Mouse (Mus musculus): Measurements from ENCODE around the gene Abcb9. TPM values are rescaled to one million over a fixed set of nuclear protein-coding genes. Genes with fewer than 3 reads are reported as not detected.
A peak's percentile ranks its signal among the peaks of the same experiment; 100 is the strongest.

Gene Abcb9
- total RNA-seq, 2 experiments from 2014 or later: 55.0 to 57.3 TPM

DNA sequence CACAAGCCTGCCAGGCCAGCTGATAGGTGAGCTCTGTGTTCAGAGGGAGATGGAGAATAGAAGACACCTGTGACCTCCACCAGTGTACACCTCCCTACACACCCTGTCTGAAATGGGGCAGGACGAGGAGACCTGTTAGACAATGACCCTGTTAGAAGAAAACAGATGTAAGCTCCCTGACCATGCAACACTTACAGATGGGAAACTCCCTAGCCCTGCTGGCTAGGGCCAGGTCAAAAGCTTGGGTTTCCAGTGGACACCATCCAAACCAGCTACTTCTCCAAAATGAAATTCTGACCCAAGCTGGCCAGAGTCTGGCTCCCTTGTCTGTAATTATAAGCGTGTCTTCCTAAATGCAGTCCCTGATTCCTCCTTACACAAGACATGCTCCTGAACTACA, 79.9 kb downstream of the Abcb9 start:
- TF ChIP-seq CTCF (IDR thresholded peaks at IDR 0.05): no peak
- no peak for DNase-seq (ENCODE audit: extremely low spot score in 1 of 2, low spot score in 2 of 2)
- no peak overlapping the region for H3K4me3 ChIP-seq
- H3K27ac ChIP-seq: peak overlapping the region; percentile 83; the same call in 1 of the 2 replicates
- intact Hi-C loops (cut with DNase I): no loop called here

DNA sequence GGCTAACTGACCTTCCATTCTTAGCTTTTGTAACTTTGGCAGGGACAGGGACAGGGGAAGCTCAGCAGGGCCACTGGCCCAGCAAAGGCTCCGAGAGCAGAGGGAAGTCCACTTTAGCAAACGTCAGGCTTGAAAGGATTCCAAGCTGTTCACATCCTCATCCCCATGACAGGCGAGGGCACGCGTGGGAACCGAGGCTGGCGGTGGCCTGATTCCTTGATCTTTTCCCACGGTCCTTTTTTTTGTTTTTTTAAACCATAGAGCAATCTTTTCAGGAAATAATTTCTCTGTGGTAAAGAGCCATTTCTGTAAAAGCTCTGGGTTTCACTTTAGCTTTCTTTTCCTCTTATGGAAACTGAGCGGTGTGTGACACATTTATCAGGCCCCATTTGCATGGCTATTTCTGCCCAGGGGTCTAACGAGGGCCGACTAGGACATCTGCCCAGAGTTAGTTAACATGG, 80.8 kb downstream of the Abcb9 start:
- Histone ChIP-seq H3K27ac (peak overlapping the region; percentile 56), H3K4me3 (peak overlapping the region; percentile 16; the same call in 1 of the 2 replicates)
- intact Hi-C loops (cut with DNase I): no loop called here
- DNase-seq (ENCODE audit: extremely low spot score in 1 of 2, low spot score in 2 of 2): peak in 1 of 2 experiments; percentile 15
- no peak for TF ChIP-seq CTCF (IDR thresholded peaks at IDR 0.05)

DNA sequence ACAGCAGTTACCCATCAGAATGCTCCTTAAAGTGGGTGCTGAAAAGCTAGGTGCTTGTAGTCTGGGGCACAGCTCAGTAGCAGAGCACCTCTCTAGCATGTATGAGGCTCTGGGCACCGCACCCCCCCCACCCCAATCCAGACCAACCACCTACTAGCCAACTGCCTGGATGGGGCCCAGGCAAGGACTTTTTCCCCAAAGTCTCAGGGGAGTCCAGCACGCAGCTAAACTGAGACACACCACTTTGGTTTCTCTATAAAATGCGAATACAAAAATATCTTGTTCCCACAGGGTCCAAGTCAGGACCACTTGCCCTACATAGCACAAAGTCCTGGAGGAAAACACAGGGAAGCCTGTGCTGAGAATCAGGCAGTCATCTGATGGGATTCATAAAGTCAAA, 81.4 kb downstream of the Abcb9 start:
- peak overlapping the region; percentile 70 for H3K27ac ChIP-seq
- no peak for TF ChIP-seq CTCF (IDR thresholded peaks at IDR 0.05)
- no peak overlapping the region for H3K4me3 ChIP-seq
- intact Hi-C loops (cut with DNase I): no loop called here
- no peak for DNase-seq (ENCODE audit: extremely low spot score in 1 of 2, low spot score in 2 of 2)

DNA sequence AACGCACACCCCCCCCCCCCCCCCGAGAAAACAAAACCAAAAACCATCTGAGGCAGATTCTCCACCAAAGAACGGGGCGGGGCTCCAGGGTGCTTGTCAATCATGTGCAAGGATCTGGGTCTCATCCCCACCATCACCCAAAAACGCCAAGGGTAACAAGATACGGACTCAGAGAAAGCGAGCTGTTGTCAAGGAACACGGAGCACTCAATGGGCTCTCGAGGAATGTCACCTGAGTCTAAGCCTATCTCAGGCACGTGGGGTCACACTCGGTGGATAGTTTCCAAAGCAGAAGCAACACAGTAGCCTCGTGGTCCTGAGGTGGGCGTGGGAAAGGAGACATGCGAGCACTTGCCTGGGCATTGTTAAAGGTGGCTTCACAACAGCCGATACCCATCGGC, 81.9 kb downstream of the Abcb9 start:
- no peak for DNase-seq (ENCODE audit: extremely low spot score in 1 of 2, low spot score in 2 of 2)
- intact Hi-C loops (cut with DNase I): no loop called here
- H3K4me3 ChIP-seq: no peak overlapping the region
- peak overlapping the region; percentile 70 for H3K27ac ChIP-seq
- no peak for TF ChIP-seq CTCF (IDR thresholded peaks at IDR 0.05)

DNA sequence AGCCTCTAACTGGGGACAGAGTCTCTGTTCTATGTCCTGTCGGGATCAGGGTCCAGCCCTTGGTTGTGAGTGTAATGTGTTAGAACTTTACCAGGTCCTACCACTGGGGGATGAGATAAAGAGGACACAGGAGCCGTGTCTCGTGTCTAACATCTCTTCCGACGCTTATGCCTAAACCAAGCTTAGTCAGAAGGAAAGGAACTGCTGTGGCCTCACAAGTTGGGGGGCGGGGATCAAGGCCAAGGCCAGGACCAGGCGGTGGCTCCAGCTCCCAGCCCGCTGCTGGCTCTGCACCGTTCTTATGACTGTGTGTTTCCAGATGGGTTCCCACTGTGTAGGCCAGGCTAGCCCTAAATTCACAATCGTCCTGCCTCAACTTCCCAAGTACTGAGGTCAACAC, 82.7 kb downstream of the Abcb9 start:
- peak; percentile 12 for TF ChIP-seq CTCF (IDR thresholded peaks at IDR 0.05)
- intact Hi-C loops (cut with DNase I): no loop called here

DNA sequence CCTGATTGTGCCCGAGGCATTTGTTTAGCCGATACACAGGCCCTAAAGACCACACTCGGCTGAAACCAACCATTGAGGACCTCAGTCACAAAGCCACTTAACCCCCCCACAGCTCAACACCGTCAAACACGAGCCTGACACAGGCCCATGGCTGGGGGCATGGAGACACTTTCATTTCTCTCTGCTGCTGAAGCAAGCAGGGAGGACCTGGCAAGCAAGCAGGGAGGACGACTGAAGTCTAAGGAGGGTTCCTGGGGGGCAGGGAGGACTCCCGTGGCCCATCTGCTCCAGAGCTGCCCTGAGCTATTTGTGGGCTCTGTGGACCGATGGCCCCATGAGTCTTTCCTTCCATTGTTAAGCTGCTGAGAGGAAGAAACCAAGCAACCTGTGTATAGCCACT, 83.7 kb downstream of the Abcb9 start:
- peak overlapping the region; percentile 85 for H3K27ac ChIP-seq
- no peak for DNase-seq (ENCODE audit: extremely low spot score in 1 of 2, low spot score in 2 of 2)
- intact Hi-C loops (cut with DNase I): no loop called here
- no peak overlapping the region for H3K4me3 ChIP-seq
- no peak for TF ChIP-seq CTCF (IDR thresholded peaks at IDR 0.05)

More for the DNA sequence above, 82.7 kb downstream of the Abcb9 start:
- no peak for DNase-seq (ENCODE audit: extremely low spot score in 1 of 2, low spot score in 2 of 2)
- Histone ChIP-seq H3K27ac (peak overlapping the region; percentile 85), H3K4me3 (no peak overlapping the region)

Other genes with a start within 250 kb of the Abcb9 start
- gene Hcar2, start 230.3 kb downstream of the Abcb9 start, total RNA-seq (2021): not detected
- 1 to 10 TPM; 1.5 TPM for gene Hcar1, start 215.8 kb downstream of the Abcb9 start, total RNA-seq (2021)
- 10 to 100 TPM; 66.0 to 68.7 TPM for gene Denr, start 188.6 kb downstream of the Abcb9 start, total RNA-seq (2021)
- 1 to 10 TPM in 1 of 2 experiments, under 1 TPM in 1; 0.63 to 1.1 TPM for gene Gm43518, start 168.4 kb downstream of the Abcb9 start, total RNA-seq (2021)
- gene Ccdc62, start 165.1 kb downstream of the Abcb9 start, total RNA-seq (2021): 1 to 10 TPM; 2.9 to 4.1 TPM
- gene Hip1r, start 122.2 kb downstream of the Abcb9 start, total RNA-seq (2021): 10 to 100 TPM; 68.3 to 74.2 TPM
- gene Vps37b, start 63.5 kb downstream of the Abcb9 start, total RNA-seq (2021): 10 to 100 TPM; 46.1 to 47.3 TPM
- 10 to 100 TPM; 35.4 to 39.1 TPM for gene Ogfod2, start 16.5 kb upstream of the Abcb9 start, total RNA-seq (2021)
- gene Arl6ip4, start 20.3 kb upstream of the Abcb9 start, total RNA-seq (2021): 10 to 100 TPM; 46.7 to 52.1 TPM
- 100 to 1,000 TPM; 317 to 336 TPM for gene Pitpnm2, start 154.0 kb upstream of the Abcb9 start, total RNA-seq (2021)
- 10 to 100 TPM; 20.9 to 23.1 TPM for gene Mphosph9, start 232.2 kb upstream of the Abcb9 start, total RNA-seq (2021)
- 10 to 100 TPM; 13.2 to 13.6 TPM for gene 2810006K23Rik, start 232.3 kb upstream of the Abcb9 start, total RNA-seq (2021)

Measured in left cerebral cortex, adult 2 months (tissue).